Mouse (Mus musculus) telencephalon, adult 2 months (tissue): ENCODE measurements around the gene Tdpoz5.
"Not testable (repeated sequence)": the region's sequence is repeated elsewhere in the genome, so short reads cannot be mapped to it uniquely, and the experiment has no call there.

Experiments
- DNase-seq: peaks from one replicate; pipeline ENCODE4 v3.0.0-alpha.2; 2011; ENCODE audit warnings: low read depth, low spot score

Gene Tdpoz5

DNA sequence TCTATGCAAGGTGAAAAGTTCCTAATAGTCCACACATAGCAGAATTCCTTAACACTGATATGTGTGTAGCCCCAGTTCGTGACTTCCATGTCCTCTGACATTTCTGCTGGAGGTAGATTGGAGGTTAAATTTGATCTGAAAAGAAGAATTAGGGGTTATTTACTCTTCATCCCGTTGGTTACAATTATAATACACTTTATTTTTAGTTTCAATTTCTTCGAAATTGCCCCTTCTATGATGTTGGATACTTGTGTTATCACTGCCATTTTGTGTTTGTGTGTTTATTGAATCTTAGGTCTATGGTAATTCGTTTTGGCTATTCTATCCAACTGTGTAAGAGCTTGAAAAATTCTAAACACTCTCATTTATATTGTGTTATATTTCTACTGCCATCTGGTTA lies at the start of gene Tdpoz5:
TSS of gene Tdpoz5 (minus strand) at position 101 of the 400 bp plus-strand sequence.
- DNase-seq = not testable (repeated sequence)

- DNase-seq = not testable (repeated sequence)
Observed at GRCm38 (mm10) chr3:93968938-93969337, 7.8 kb upstream of the Tdpoz5 start.

GRCm38 (mm10) chr3:93943443-93943842 lies 17.7 kb downstream of the Tdpoz5 start, which contains the start of gene Gm9117:
Gene Gm9117, minus strand, starts transcription at chr3:93943543.
- DNase-seq = not testable (repeated sequence)

DNA sequence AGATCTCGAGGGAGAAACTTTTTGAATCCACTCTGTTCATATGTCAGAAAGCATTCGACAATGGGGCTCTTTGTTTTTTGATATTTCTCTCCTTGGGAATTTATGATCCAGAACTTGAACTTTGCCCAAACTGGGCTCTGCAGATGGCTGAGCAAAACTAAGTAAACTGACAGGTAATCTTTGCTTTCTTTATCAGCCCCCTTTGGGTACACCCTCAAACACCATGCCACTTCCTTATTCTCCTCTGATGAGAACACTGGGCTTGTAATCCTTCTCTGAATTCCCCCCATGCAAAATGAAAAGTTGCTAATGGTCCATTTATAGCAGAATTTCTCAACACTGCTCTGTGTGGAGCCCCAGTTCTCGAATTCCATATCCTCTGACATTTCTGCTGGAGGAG lies 22.7 kb downstream of the Tdpoz5 start:
- DNase-seq = not testable (repeated sequence)
